Mouse (Mus musculus) neural tube, embryonic 13.5 days (tissue): ENCODE measurements at regions not wholly inside any gene's neighbourhood (a gene's known extent, or its start where the extent isn't known, plus 50 kb on each side); places are given as distances from the start of the nearest gene placed in this dataset.
"Not testable (repeated sequence)": the region's sequence is repeated elsewhere in the genome, so short reads cannot be mapped to it uniquely, and the experiment has no call there.

ENCODE experiments used
- ATAC-seq: fragments of 200-750 bp; cut with Nextera tagmentation; 2 replicates; pipeline ENCODE4 v1.8.0; 2017; ENCODE audit warnings: low read depth, mild to moderate bottlenecking, moderate TSS enrichment, moderate library complexity
- H3K27ac ChIP-seq: fragments of 300-500 bp; sonication (generic); replicated peaks from 2 replicates; pipeline ENCODE4 v1.5.1; 2015; ENCODE audit warnings: moderate library complexity, mild to moderate bottlenecking, inconsistent platforms
- H3K27me3 ChIP-seq: fragments of 300-500 bp; sonication (generic); 2 replicates; pipeline ENCODE4 v1.6.1; 2015; ENCODE audit warnings: mild to moderate bottlenecking, inconsistent platforms
- H3K36me3 ChIP-seq: fragments of 300-500 bp; sonication (generic); 2 replicates; pipeline ENCODE4 v1.6.1; 2015; ENCODE audit warnings: mild to moderate bottlenecking, inconsistent platforms
- H3K4me1 ChIP-seq: fragments of 300-500 bp; sonication (generic); replicated peaks from 2 replicates; pipeline ENCODE4 v1.6.1; 2015; ENCODE audit warnings: inconsistent platforms
- H3K4me2 ChIP-seq: fragments of 300-500 bp; sonication (generic); 2 replicates; pipeline ENCODE4 v1.6.1; 2015; ENCODE audit warnings: inconsistent platforms, mild to moderate bottlenecking, moderate library complexity
- H3K4me3 ChIP-seq: fragments of 300-500 bp; sonication (generic); 2 replicates; pipeline ENCODE4 v1.5.1; 2015; ENCODE audit warnings: mild to moderate bottlenecking, inconsistent platforms
- H3K9ac ChIP-seq: fragments of 300-500 bp; sonication (generic); 2 replicates; pipeline ENCODE4 v1.6.1; 2015; ENCODE audit warnings: moderate library complexity, mild to moderate bottlenecking, inconsistent platforms
- H3K9me3 ChIP-seq: fragments of 300-500 bp; sonication (generic); 2 replicates; pipeline ENCODE4 v1.6.1; 2016; ENCODE audit warnings: inconsistent platforms
- WGBS: fragments of 180-500 bp; shearing (Covaris S2); methylation state at CpG from one replicate; pipeline ENCODE4 v1.1.7; 2015; 5-methylcytosine and 5-hydroxymethylcytosine counted together

DNA sequence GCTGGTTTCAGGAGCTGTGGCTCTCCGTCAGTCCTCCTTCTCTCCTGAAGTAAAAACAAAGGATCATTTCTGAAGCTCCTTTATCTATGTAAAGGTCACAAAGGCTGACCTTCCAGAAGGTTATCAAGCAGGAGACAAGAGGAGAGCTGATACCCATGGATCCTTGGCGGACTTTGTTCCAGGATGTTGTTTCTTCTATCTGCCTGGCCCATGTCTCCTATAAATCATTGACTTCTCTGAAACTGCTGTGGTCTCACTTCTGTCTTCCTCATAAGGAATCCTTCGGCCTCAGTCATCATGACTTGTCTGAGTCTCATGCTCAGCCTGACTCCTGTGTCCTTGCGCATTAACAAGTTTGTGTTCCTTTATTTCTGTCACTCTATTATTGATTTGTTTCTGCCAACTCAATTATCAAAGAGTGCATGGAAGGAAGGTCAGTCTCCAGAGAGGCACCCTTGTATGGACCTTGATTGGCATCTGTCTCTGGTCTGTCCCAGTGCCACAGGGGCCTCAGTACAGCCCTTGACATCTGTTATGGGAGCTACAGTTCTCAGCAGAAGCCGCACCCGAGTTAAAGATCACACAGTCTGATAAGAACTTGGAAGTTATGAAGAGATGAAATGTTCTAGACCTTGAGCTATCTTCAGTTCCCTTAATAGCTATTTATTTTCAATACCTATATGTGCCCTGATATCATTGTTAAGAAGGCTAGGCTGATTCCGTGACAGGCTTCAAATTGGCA lies 53.2 kb upstream of the Dazl start:
- Histone ChIP-seq H3K4me3 (no peak overlapping the region), H3K27ac (no peak overlapping the region), H3K9ac (no peak overlapping the region), H3K27me3 (no peaks in the 10 kb centered on the region), H3K4me1 (peaks cover 9% of the 10 kb centered on the region; the same call in 1 of the 2 replicates), H3K9me3 (no peaks in the 10 kb centered on the region), H3K36me3 (no peaks in the 10 kb centered on the region), H3K4me2 (no peak overlapping the region)
- no peak for ATAC-seq
- WGBS: 87% methylated on average over 7 of the region's 7 CpGs

DNA sequence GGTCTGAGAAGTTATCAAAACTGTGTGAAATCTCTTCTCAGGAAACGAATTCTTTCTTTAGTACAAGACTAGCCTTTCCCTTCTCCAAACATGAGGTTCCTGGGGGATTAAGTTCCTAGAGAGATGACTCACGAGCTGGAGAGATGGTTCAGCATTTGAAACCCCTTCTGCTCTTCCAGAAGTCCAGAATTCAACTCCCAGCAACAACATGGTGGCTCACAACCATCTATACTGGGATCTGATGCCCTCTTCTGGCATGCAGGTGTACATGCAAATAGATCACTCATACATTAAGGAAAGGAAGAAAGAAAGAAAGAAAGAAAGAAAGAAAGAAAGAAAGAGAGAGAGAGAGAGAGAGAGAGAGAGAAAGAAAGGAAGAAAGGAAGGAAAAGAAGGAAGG lies 60.4 kb upstream of the Dazl start:
- ATAC-seq, H3K4me1 ChIP-seq, H3K27me3 ChIP-seq, H3K27ac ChIP-seq, H3K4me3 ChIP-seq, H3K9ac ChIP-seq, H3K9me3 ChIP-seq, H3K36me3 ChIP-seq, H3K4me2 ChIP-seq: not testable (repeated sequence)
- WGBS: 76% methylated on average over 2 of the region's 2 CpGs

DNA sequence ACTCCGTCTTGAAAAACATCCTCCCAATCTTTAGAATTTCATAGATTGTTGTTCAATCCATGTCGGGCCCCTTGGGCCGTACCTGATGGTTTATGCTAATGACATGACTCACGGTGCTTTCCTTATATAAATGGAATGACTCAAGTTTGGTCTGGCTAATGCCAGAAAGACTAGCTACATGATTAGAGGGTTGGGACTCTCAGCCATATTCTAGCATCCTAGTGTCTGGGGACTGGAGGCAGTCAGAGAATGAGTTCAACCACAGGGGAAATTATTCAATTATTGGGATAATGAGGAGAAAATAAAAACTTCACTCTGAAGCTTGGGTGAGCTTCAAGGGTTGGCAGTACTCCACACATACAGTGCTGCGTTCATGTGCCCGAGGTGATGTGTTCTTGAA lies 60.9 kb upstream of the Dazl start:
- Histone ChIP-seq H3K27ac (no peak overlapping the region), H3K36me3 (no peaks in the 10 kb centered on the region), H3K4me2 (no peak overlapping the region), H3K9ac (no peak overlapping the region), H3K9me3 (no peaks in the 10 kb centered on the region), H3K4me3 (no peak overlapping the region), H3K27me3 (no peaks in the 10 kb centered on the region), H3K4me1 (no peaks in the 10 kb centered on the region)
- 91% methylated on average over 6 of the region's 6 CpGs for WGBS
- no peak for ATAC-seq

DNA sequence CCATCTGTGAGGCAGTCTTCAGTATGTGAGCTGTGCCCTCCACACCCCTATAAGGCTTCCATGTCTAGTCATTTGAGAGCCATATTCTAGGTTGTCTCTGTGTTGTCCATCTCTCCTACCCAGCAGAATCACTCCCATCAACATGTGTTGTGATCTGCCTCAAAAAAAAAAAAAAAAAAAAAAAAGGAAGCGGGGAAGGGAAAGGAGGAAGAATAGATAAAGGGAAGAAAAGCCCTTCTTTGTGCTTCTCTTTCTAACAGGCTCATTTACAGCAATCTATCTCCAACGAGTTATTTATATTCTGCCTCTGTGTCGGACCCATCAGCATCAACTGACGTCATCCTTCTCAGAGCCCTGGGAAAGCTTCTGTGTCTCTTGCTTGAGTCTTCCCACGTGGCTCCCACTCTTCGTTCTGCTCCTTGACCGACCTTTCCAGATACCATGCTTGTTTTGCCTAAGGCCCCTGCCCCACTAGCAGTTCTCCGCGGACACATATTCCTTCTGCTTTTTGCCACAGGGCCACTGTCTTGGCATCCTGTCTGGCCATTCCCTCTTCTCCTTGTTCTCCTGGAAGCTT lies 68.3 kb upstream of the Dazl start:
- H3K9ac ChIP-seq: no peak overlapping the region
- H3K4me3 ChIP-seq: no peak overlapping the region
- H3K36me3 ChIP-seq: no peaks in the 10 kb centered on the region
- no peaks in the 10 kb centered on the region for H3K4me1 ChIP-seq
- H3K4me2 ChIP-seq: no peak overlapping the region
- H3K9me3 ChIP-seq: no peaks in the 10 kb centered on the region
- WGBS: 74% methylated on average over 9 of the region's 9 CpGs
- ATAC-seq: no peak
- no peaks in the 10 kb centered on the region for H3K27me3 ChIP-seq
- no peak overlapping the region for H3K27ac ChIP-seq

DNA sequence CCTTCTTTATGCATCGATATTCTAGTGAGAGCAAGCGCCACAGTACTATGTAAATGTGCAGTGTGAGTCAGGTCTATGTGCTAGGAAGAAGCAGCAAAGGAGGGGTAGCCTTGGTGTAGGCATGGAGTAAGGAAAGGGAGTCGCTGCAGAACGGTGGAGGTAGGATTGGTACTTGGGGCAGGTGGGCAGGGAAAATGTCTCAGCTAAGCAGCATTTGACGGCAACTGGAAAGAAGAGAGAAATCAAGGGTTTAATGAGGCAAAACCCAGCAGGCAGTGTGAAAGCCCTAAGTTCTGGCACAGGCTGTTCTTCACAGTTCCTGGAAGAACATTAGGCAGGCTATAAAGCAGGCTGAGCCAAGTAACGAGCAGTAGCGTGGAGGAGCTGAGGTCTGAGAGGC lies 72.0 kb upstream of the Dazl start:
- H3K36me3 ChIP-seq: no peaks in the 10 kb centered on the region
- no peak overlapping the region for H3K9ac ChIP-seq
- no peak overlapping the region for H3K4me3 ChIP-seq
- H3K27me3 ChIP-seq: no peaks in the 10 kb centered on the region
- no peak for ATAC-seq
- no peak overlapping the region for H3K27ac ChIP-seq
- no peaks in the 10 kb centered on the region for H3K4me1 ChIP-seq
- no peak overlapping the region for H3K4me2 ChIP-seq
- 75% methylated on average over 7 of the region's 7 CpGs for WGBS
- H3K9me3 ChIP-seq: no peaks in the 10 kb centered on the region

DNA sequence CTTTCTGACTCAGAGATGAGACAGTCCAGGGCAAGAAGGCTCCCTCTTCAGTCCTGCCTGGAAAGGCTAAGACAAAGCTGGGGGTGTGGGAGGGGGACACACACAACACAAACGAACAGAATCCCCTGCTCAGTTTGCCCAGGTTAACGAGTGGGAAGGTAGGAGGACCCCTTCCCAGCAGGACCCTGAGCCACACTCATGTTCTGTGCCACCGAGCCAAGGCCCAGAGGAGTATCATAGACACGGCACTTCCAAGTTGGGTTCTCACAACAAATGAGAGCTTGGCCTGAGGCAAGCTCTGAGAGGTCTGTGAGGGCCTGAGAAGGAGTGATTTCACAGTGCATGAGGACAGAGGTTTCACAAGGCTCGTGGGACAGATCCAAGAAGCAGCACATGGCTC lies 72.7 kb upstream of the Dazl start:
- no peak overlapping the region for H3K4me3 ChIP-seq
- H3K36me3 ChIP-seq: no peaks in the 10 kb centered on the region
- no peak for ATAC-seq
- no peaks in the 10 kb centered on the region for H3K4me1 ChIP-seq
- 81% methylated on average over 5 of the region's 5 CpGs for WGBS
- no peaks in the 10 kb centered on the region for H3K27me3 ChIP-seq
- no peak overlapping the region for H3K4me2 ChIP-seq
- no peak overlapping the region for H3K27ac ChIP-seq
- no peak overlapping the region for H3K9ac ChIP-seq
- H3K9me3 ChIP-seq: no peaks in the 10 kb centered on the region

DNA sequence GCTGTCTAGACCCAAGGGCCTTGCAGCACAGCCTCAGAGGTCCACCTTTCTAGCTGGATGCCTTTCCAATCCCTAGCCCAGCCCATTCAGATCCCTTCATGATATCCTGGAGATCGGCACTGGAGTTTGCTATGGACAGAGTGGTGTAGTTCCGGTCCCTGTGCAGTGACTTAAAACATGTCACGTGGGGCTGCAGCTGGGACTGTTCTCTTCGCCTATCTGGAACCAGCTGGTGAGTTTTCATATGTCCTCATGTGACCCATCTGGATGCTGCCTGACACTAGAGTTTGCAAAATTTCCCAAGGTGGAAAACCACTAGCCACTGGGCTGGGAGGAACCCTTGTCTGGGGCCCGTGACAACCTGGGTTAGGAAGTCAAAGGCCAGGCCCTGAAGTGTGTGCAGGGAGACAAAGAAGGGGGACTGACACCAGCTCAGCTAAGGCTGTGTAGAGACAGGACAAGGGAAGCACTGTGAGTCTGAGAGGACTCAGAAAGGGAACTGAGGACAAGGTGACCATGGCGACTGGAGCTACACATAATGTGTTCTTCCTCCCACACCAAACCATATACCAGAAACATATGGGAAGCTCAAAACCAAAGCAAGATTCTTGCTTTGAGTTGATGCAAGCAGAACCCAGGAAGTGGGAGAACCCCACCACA lies 75.9 kb upstream of the Dazl start:
- 87% methylated on average over 6 of the region's 6 CpGs for WGBS

DNA sequence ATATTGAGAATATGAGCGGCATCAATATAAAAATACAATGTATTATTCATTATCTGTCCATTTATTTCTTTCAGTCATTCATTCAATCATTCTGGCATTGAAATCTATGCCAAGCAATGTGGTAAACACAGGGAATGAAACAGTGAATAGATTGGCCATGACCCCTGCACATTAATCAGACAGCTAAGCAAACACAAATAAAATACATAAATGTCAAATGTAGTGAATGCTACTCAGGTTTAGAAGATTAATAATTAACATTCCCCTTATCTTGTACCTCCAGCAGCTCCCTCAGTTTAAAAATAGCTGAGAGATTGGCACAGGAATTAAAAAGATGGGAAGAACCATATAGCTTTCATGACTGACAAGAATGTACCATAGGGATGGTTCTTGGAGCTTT lies 77.0 kb upstream of the Dazl start:
- Histone ChIP-seq H3K4me3 (no peak overlapping the region), H3K27ac (no peak overlapping the region), H3K4me2 (no peak overlapping the region), H3K9me3 (no peaks in the 10 kb centered on the region), H3K4me1 (no peaks in the 10 kb centered on the region), H3K36me3 (no peaks in the 10 kb centered on the region), H3K9ac (no peak overlapping the region), H3K27me3 (no peaks in the 10 kb centered on the region)
- ATAC-seq: no peak
- WGBS: 88% methylated on average over 1 of the region's 1 CpGs

More for the DNA sequence above, 75.9 kb upstream of the Dazl start:
- Histone ChIP-seq H3K4me1 (no peaks in the 10 kb centered on the region), H3K4me2 (no peak overlapping the region), H3K27ac (no peak overlapping the region), H3K27me3 (no peaks in the 10 kb centered on the region), H3K9ac (no peak overlapping the region), H3K4me3 (no peak overlapping the region), H3K36me3 (no peaks in the 10 kb centered on the region), H3K9me3 (no peaks in the 10 kb centered on the region)
- no peak for ATAC-seq

DNA sequence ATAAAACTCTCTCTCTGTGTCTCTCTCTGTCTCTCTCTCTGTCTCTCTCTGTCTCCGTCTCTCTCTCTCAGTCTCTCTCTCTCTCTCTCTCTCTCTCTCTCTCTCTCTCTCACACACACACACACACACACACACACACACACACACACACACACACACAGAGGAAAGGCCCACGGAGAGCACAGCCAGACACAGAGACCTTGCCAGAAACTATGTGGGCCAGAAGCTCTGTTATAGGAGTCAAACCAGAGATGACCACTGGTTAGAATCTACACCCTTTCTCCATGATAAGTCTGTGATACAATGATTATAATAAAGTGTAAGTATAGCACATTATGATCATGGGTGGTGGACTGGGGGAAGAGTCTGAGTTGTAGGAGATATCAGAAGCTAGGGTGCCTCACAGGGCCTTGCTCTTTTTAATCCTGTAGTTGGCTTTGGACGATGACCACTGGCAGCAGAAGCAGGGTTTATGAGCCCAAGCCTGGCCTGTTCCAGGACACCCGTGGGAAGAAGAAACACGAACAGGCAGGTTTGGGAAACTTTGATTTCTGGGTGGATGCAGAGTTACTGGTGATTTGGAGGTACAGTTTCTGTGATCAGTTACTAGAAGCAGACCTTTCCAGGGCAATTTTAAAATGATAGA lies 80.2 kb upstream of the Dazl start:
- ATAC-seq: no peak
- H3K4me1 ChIP-seq: no peaks in the 10 kb centered on the region
- H3K27ac ChIP-seq: no peak overlapping the region
- no peaks in the 10 kb centered on the region for H3K27me3 ChIP-seq
- no peak overlapping the region for H3K4me3 ChIP-seq
- 87% methylated on average over 5 of the region's 5 CpGs for WGBS
- no peak overlapping the region for H3K9ac ChIP-seq
- H3K36me3 ChIP-seq: no peaks in the 10 kb centered on the region
- no peak overlapping the region for H3K4me2 ChIP-seq
- H3K9me3 ChIP-seq: no peaks in the 10 kb centered on the region

DNA sequence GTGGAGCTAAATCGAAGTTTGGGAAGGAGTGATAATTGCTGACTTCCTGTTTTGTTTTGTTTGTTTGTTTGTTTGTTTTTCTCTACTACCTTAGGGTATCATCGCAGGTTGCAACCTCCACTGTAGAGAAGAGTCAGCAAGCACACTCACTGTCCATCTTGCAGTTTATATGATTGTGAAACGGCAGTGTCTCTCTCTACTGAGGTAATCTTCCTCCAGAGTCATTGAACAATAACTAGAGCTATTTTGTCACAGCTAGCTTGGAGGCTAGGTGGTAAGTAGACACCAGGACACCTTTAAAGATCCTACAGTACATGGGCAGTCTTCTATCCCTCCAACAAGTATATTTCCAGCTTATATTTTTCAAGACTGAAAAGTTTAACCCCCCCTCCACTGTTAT lies 82.0 kb upstream of the Dazl start:
- no peak overlapping the region for H3K9ac ChIP-seq
- 83% methylated on average over 3 of the region's 3 CpGs for WGBS
- ATAC-seq: no peak

DNA sequence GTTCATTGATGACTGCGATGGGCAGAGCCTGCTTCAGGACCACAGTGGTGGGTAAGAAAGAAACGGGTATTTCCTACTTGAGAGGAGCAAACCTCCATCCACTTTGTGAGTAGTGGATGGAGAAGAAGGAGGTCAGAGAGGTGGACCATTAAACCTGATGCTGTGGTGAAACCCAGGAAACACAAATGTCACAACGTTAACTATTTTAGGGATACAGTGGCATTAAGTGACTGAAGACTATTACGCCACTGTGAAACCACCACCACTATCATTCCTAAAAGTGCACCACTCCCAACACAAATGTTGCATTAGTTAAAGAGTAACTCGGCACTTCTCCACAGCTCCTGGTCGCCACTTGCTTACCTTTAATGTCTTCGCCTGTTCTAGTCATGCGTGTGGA lies 83.3 kb upstream of the Dazl start:
- no peak overlapping the region for H3K27ac ChIP-seq
- H3K4me3 ChIP-seq: no peak overlapping the region
- H3K36me3 ChIP-seq: no peaks in the 10 kb centered on the region
- no peaks in the 10 kb centered on the region for H3K27me3 ChIP-seq
- no peaks in the 10 kb centered on the region for H3K4me1 ChIP-seq
- H3K4me2 ChIP-seq: no peak overlapping the region
- H3K9me3 ChIP-seq: no peaks in the 10 kb centered on the region
- no peak overlapping the region for H3K9ac ChIP-seq
- 90% methylated on average over 8 of the region's 8 CpGs for WGBS
- no peak for ATAC-seq

More for the DNA sequence above, 82.0 kb upstream of the Dazl start:
- no peaks in the 10 kb centered on the region for H3K9me3 ChIP-seq
- H3K36me3 ChIP-seq: no peaks in the 10 kb centered on the region
- no peak overlapping the region for H3K4me3 ChIP-seq
- no peak overlapping the region for H3K4me2 ChIP-seq
- no peaks in the 10 kb centered on the region for H3K27me3 ChIP-seq
- no peak overlapping the region for H3K27ac ChIP-seq
- no peaks in the 10 kb centered on the region for H3K4me1 ChIP-seq

DNA sequence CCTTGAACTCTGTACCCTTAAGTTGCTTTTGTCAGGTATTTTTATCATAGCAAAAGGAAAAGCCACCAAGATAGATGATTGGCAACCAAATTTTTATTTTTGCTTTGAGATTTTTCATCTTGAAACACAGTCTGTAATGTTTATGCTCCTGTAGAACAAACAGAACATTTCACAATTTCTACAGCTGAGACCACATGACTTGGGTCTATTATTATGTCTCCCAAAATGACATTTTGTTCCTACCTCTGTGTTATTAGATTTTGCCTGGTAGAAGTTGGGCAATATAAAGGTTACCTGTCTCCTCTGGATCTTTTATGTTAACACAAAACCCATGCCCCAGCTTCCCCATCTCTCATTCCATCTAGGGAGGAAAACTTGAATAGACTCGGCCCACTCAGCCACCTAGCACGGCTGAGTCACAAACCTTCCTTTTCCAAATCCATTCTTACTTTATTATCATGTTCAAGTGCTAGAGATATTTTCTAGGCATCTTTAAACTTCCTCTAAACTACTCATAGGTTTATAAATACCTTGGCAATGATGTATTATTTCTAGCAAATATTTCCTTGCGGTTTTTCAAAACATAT lies 84.8 kb upstream of the Dazl start:
- Histone ChIP-seq H3K4me2 (no peak overlapping the region), H3K9me3 (no peaks in the 10 kb centered on the region), H3K4me3 (no peak overlapping the region), H3K9ac (no peak overlapping the region), H3K4me1 (no peaks in the 10 kb centered on the region), H3K27ac (no peak overlapping the region), H3K36me3 (no peaks in the 10 kb centered on the region), H3K27me3 (no peaks in the 10 kb centered on the region)
- ATAC-seq: no peak
- 89% methylated on average over 3 of the region's 3 CpGs for WGBS
